Mouse (Mus musculus) stomach, embryonic 15.5 days (tissue): ENCODE results near the gene Capn8. TPM values are rescaled to one million over a fixed set of nuclear protein-coding genes. Genes with fewer than 3 reads are reported as not detected.
A peak's percentile ranks its signal among the peaks of the same experiment; 100 is the strongest.

Source experiments
- ATAC-seq: fragments of 200-750 bp; cut with Nextera tagmentation; 2 replicates; pipeline ENCODE4 v1.8.0; 2017; ENCODE audit warnings: low read depth, moderate number of reproducible peaks, moderate TSS enrichment; ENCODE audit not compliant: insufficient read depth, low FRiP score
- H3K27ac ChIP-seq: fragments of 300-500 bp; sonication (generic); 2 replicates; pipeline ENCODE4 v1.5.1; 2015; ENCODE audit warnings: mild to moderate bottlenecking, inconsistent platforms
- H3K27me3 ChIP-seq: fragments of 300-500 bp; sonication (generic); replicated peaks from 2 replicates; pipeline ENCODE4 v1.6.1; 2015; ENCODE audit warnings: inconsistent platforms
- H3K36me3 ChIP-seq: fragments of 300-500 bp; sonication (generic); 2 replicates; pipeline ENCODE4 v1.6.1; 2015; ENCODE audit warnings: inconsistent platforms
- H3K4me1 ChIP-seq: fragments of 300-500 bp; sonication (generic); 2 replicates; pipeline ENCODE4 v1.6.1; 2015; ENCODE audit warnings: inconsistent platforms
- H3K4me2 ChIP-seq: fragments of 300-500 bp; sonication (generic); 2 replicates; pipeline ENCODE4 v1.6.1; 2015; ENCODE audit warnings: mild to moderate bottlenecking, inconsistent platforms
- H3K4me3 ChIP-seq: fragments of 300-500 bp; sonication (generic); replicated peaks from 2 replicates; pipeline ENCODE4 v1.5.1; 2015; ENCODE audit warnings: inconsistent platforms
- H3K9ac ChIP-seq: fragments of 300-500 bp; sonication (generic); 2 replicates; pipeline ENCODE4 v1.6.1; 2015; ENCODE audit warnings: inconsistent platforms
- H3K9me3 ChIP-seq: fragments of 300-500 bp; sonication (generic); 2 replicates; pipeline ENCODE4 v1.6.1; 2016; ENCODE audit warnings: inconsistent platforms
- WGBS: fragments of 180-500 bp; shearing (Covaris S2); methylation state at CpG from one replicate; pipeline ENCODE4 v1.1.7; 2015; 5-methylcytosine and 5-hydroxymethylcytosine counted together
- polyA plus RNA-seq: library from polyadenylated mRNA; unstranded; fragments of >200 nt; fragmentation: Nextera tagmentation; extraction: Ambion mirVana; gene quantifications from 2 replicates; pipeline ENCODE4 v1.2.1, GENCODE M21; 2015

The Capn8 gene
- polyA plus RNA-seq, 1 experiment from 2014 or later = 2.2 TPM

GRCm38 (mm10) chr1:182559530-182559929 is 5.3 kb upstream of the Capn8 start:
- WGBS = 88% methylated on average over 11 of the region's 11 CpGs
- Histone ChIP-seq H3K27ac (no peak overlapping the region), H3K4me1 (peaks cover 16% of the 10 kb centered on the region; the same call in 1 of the 2 replicates), H3K9me3 (no peaks in the 10 kb centered on the region), H3K36me3 (no peaks in the 10 kb centered on the region), H3K4me2 (no peak overlapping the region), H3K4me3 (no peak overlapping the region), H3K9ac (no peak overlapping the region), H3K27me3 (no peaks in the 10 kb centered on the region)
- no peak for ATAC-seq

GRCm38 (mm10) chr1:182560390-182561098 is 4.3 kb upstream of the Capn8 start:
- ATAC-seq = peak; percentile 41; the same call in 1 of the 2 replicates

GRCm38 (mm10) chr1:182561945-182562514 is 2.8 kb upstream of the Capn8 start:
- Histone ChIP-seq H3K4me2 (peak overlapping the region; percentile 40), H3K4me3 (no peak overlapping the region), H3K36me3 (no peaks in the 10 kb centered on the region), H3K27ac (peak overlapping the region; percentile 45; the same call in 1 of the 2 replicates), H3K9me3 (no peaks in the 10 kb centered on the region), H3K4me1 (peaks cover 18% of the 10 kb centered on the region; the same call in 1 of the 2 replicates), H3K9ac (no peak overlapping the region), H3K27me3 (no peaks in the 10 kb centered on the region)
- 67% methylated on average over 11 of the region's 11 CpGs for WGBS
- ATAC-seq = no peak

More at GRCm38 (mm10) chr1:182560390-182561098, 4.3 kb upstream of the Capn8 start:
- H3K36me3 ChIP-seq = no peaks in the 10 kb centered on the region
- no peak overlapping the region for H3K4me2 ChIP-seq
- H3K27ac ChIP-seq = no peak overlapping the region
- no peaks in the 10 kb centered on the region for H3K27me3 ChIP-seq
- H3K9ac ChIP-seq = no peak overlapping the region
- H3K4me1 ChIP-seq = peaks cover 18% of the 10 kb centered on the region; the same call in 1 of the 2 replicates
- H3K4me3 ChIP-seq = no peak overlapping the region
- WGBS = 14% methylated on average over 3 of the region's 3 CpGs
- no peaks in the 10 kb centered on the region for H3K9me3 ChIP-seq

GRCm38 (mm10) chr1:182562576-182563370 is 2.0 kb upstream of the Capn8 start:
- no peak overlapping the region for H3K4me3 ChIP-seq
- 25% methylated on average over 16 of the region's 16 CpGs for WGBS
- H3K9me3 ChIP-seq = no peaks in the 10 kb centered on the region
- peak overlapping the region; percentile 48 for H3K27ac ChIP-seq
- no peak overlapping the region for H3K9ac ChIP-seq
- no peak for ATAC-seq
- H3K27me3 ChIP-seq = no peaks in the 10 kb centered on the region
- no peaks in the 10 kb centered on the region for H3K36me3 ChIP-seq
- peak overlapping the region; percentile 40 for H3K4me2 ChIP-seq
- H3K4me1 ChIP-seq = peaks cover 18% of the 10 kb centered on the region; the same call in 1 of the 2 replicates

- no peaks in the 10 kb centered on the region for H3K36me3 ChIP-seq
- no peak overlapping the region for H3K9ac ChIP-seq
- no peak overlapping the region for H3K4me2 ChIP-seq
- no peaks in the 10 kb centered on the region for H3K27me3 ChIP-seq
- no peaks in the 10 kb centered on the region for H3K9me3 ChIP-seq
- WGBS = 85% methylated on average over 6 of the region's 6 CpGs
- H3K4me1 ChIP-seq = peaks cover 18% of the 10 kb centered on the region; the same call in 1 of the 2 replicates
- no peak overlapping the region for H3K4me3 ChIP-seq
- no peak for ATAC-seq
- H3K27ac ChIP-seq = no peak overlapping the region
Observed at GRCm38 (mm10) chr1:182565351-182565835, 586 bp downstream of the Capn8 start.

- no peaks in the 10 kb centered on the region for H3K27me3 ChIP-seq
- H3K27ac ChIP-seq = no peak overlapping the region
- H3K9ac ChIP-seq = no peak overlapping the region
- 55% methylated on average over 3 of the region's 3 CpGs for WGBS
- no peak; the same call in 1 of the 2 replicates for ATAC-seq
- no peak overlapping the region for H3K4me2 ChIP-seq
- H3K9me3 ChIP-seq = no peaks in the 10 kb centered on the region
- peaks cover 8% of the 10 kb centered on the region; the same call in 1 of the 2 replicates for H3K4me1 ChIP-seq
- no peak overlapping the region for H3K4me3 ChIP-seq
- no peaks in the 10 kb centered on the region for H3K36me3 ChIP-seq
Observed at GRCm38 (mm10) chr1:182571148-182571547, 6.3 kb downstream of the Capn8 start.

- Histone ChIP-seq H3K4me2 (no peak overlapping the region), H3K4me3 (no peak overlapping the region), H3K36me3 (no peaks in the 10 kb centered on the region), H3K9ac (no peak overlapping the region), H3K4me1 (peaks cover 8% of the 10 kb centered on the region; the same call in 1 of the 2 replicates), H3K27me3 (no peaks in the 10 kb centered on the region), H3K27ac (no peak overlapping the region), H3K9me3 (no peaks in the 10 kb centered on the region)
- WGBS = 86% methylated on average over 11 of the region's 11 CpGs
- no peak for ATAC-seq
Observed at GRCm38 (mm10) chr1:182571973-182572372, 7.2 kb downstream of the Capn8 start.

- 19% methylated on average over 8 of the region's 8 CpGs for WGBS
- no peak for ATAC-seq
- no peak overlapping the region for H3K27ac ChIP-seq
Observed at GRCm38 (mm10) chr1:182573856-182574665, 9.3 kb downstream of the Capn8 start.

GRCm38 (mm10) chr1:182574666-182575049 is 9.9 kb downstream of the Capn8 start:
- WGBS = 50% methylated on average over 4 of the region's 4 CpGs
- ATAC-seq = no peak
- Histone ChIP-seq H3K9ac (no peak overlapping the region), H3K4me1 (peaks cover 8% of the 10 kb centered on the region; the same call in 1 of the 2 replicates), H3K4me3 (no peak overlapping the region), H3K36me3 (no peaks in the 10 kb centered on the region), H3K27ac (no peak overlapping the region), H3K27me3 (no peaks in the 10 kb centered on the region), H3K4me2 (no peak overlapping the region), H3K9me3 (no peaks in the 10 kb centered on the region)

More at GRCm38 (mm10) chr1:182573856-182574665, 9.3 kb downstream of the Capn8 start:
- H3K4me2 ChIP-seq = no peak overlapping the region
- H3K9ac ChIP-seq = no peak overlapping the region
- H3K9me3 ChIP-seq = no peaks in the 10 kb centered on the region
- H3K4me3 ChIP-seq = no peak overlapping the region
- peaks cover 8% of the 10 kb centered on the region; the same call in 1 of the 2 replicates for H3K4me1 ChIP-seq
- H3K27me3 ChIP-seq = no peaks in the 10 kb centered on the region
- no peaks in the 10 kb centered on the region for H3K36me3 ChIP-seq

- no peak overlapping the region for H3K9ac ChIP-seq
- H3K4me3 ChIP-seq = no peak overlapping the region
- ATAC-seq = no peak
- H3K27me3 ChIP-seq = no peaks in the 10 kb centered on the region
- no peak overlapping the region for H3K4me2 ChIP-seq
- 85% methylated on average over 6 of the region's 6 CpGs for WGBS
- H3K36me3 ChIP-seq = no peaks in the 10 kb centered on the region
- H3K27ac ChIP-seq = no peak overlapping the region
- no peaks in the 10 kb centered on the region for H3K9me3 ChIP-seq
- H3K4me1 ChIP-seq = no peaks in the 10 kb centered on the region
Observed at GRCm38 (mm10) chr1:182584169-182584568, 19.4 kb downstream of the Capn8 start.
